9 mouse cellular contexts compared by ENCODE assay signal in the genomic region with DNA sequence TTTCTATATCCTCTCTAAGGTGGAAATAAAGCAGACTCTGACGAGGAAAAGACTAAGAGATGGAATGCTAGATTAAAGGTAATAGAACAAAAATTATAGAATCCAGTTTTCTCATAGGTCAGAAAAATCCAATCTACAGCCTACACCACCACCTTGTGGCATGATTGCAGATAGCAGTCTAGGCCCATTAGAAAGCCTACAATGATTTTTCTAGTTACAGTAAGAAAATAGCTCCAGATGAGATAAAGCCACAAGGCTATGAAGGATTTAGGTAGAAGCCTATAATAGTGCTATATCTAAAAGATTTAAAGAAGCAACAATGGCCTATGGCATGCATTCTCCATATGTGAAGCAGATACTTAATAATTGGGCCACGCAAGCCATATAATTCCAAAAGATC. TPM values are rescaled to one million over a fixed set of nuclear protein-coding genes. Genes with fewer than 3 reads are reported as not detected.
DNase-seq lines count a peak whose midpoint lies in the region; ATAC-seq and TF ChIP-seq lines count a peak whose summit lies in the region.
"Had no signal": no experiment of that assay in that cellular context is flagged by ENCODE, and none has a peak within 500 bp of the region (broad histone marks: within the 10 kb centered on the region; RNA-seq: fewer than 3 reads in every experiment).

No protein-coding gene starts in this region.

- no peak for TF ChIP-seq POLR2A in cortical plate, adult 2 months (IDR thresholded peaks at IDR 0.05; ENCODE audit: extremely low read depth, insufficient read depth, low read length)

- no peak overlapping the region for H3K27ac ChIP-seq in heart, postnatal 0 days (ENCODE audit: low read depth)
- no peak overlapping the region for H3K27ac ChIP-seq in heart, embryonic 11.5 days (ENCODE audit: low read depth, low read length)
- H3K27ac ChIP-seq in cortical plate, adult 2 months (ENCODE audit: insufficient read depth, low read length): no peak overlapping the region

- no peak overlapping the region for H3K4me3 ChIP-seq in heart, postnatal 0 days (ENCODE audit: low read depth, low read length)
- H3K4me3 ChIP-seq in heart, embryonic 11.5 days (ENCODE audit: low read depth, low read length): no peak overlapping the region
- no peak overlapping the region for H3K4me3 ChIP-seq in cortical plate, adult 2 months (ENCODE audit: insufficient read depth, low read length)

- H3K36me3 ChIP-seq in heart, postnatal 0 days (replicated peaks; ENCODE audit: control insufficient read depth, insufficient read depth, low read length): no peaks in the 10 kb centered on the region
- H3K36me3 ChIP-seq in heart, embryonic 11.5 days (ENCODE audit: control insufficient read depth, insufficient read depth, low read length): no peaks in the 10 kb centered on the region

- no peak for ATAC-seq in heart, postnatal 0 days (ENCODE audit: insufficient read depth, low read depth)
- no peak for ATAC-seq in heart, embryonic 11.5 days (replicated peaks; ENCODE audit: insufficient number of reproducible peaks, low FRiP score, low TSS enrichment)
- peak; percentile 78 for ATAC-seq in megakaryocyte progenitor cell, adult 5-6 weeks (replicated peaks; ENCODE audit: poor library complexity)
- ATAC-seq in erythroid progenitor cell, adult 5-6 weeks (replicated peaks; ENCODE audit: low FRiP score, poor library complexity, severe bottlenecking): no peak

- peak; percentile 40 for DNase-seq in heart, postnatal 0 days (ENCODE audit: low spot score)
- DNase-seq in urinary bladder, postnatal 14 days (ENCODE audit: low spot score): peak; percentile 32
- DNase-seq in urinary bladder, postnatal 36 days (ENCODE audit: low spot score in 2 of 2): no peak
- DNase-seq in kidney, postnatal 36 days: peak; percentile 11 to 59

- no peak overlapping the region for H3K9ac ChIP-seq in heart, postnatal 0 days (replicated peaks; ENCODE audit: low read depth, low read length)
- H3K9ac ChIP-seq in heart, embryonic 11.5 days (ENCODE audit: low read depth, low read length): no peak overlapping the region

- H3K4me2 ChIP-seq in heart, postnatal 0 days (ENCODE audit: low read depth, low read length): no peak overlapping the region
- H3K4me2 ChIP-seq in heart, embryonic 11.5 days: no peak overlapping the region

- 59% methylated on average over 2 of the region's 2 CpGs for WGBS in heart, postnatal 0 days
- WGBS in heart, embryonic 11.5 days (ENCODE audit: insufficient replicate concordance): 54% methylated on average over 2 of the region's 2 CpGs

- TF ChIP-seq CTCF in heart, postnatal 0 days (IDR thresholded peaks at IDR 0.05; ENCODE audit: low read depth): peak; percentile 76
- peak; percentile 56 for TF ChIP-seq CTCF in cortical plate, adult 2 months (IDR thresholded peaks at IDR 0.05; ENCODE audit: extremely low read depth, insufficient read depth, low read length)

- no peaks in the 10 kb centered on the region for H3K27me3 ChIP-seq in heart, postnatal 0 days (ENCODE audit: control insufficient read depth, insufficient read depth, low read length)
- H3K27me3 ChIP-seq in heart, embryonic 11.5 days (ENCODE audit: control insufficient read depth, insufficient read depth, low read length): no peaks in the 10 kb centered on the region

- TF ChIP-seq EP300 in heart, postnatal 0 days (IDR thresholded peaks at IDR 0.05; ENCODE audit: low read depth): no peak

- no peaks in the 10 kb centered on the region for H3K9me3 ChIP-seq in heart, postnatal 0 days (replicated peaks; ENCODE audit: control insufficient read depth, low read length)
- H3K9me3 ChIP-seq in heart, embryonic 11.5 days (replicated peaks; ENCODE audit: control insufficient read depth, low read length): no peaks in the 10 kb centered on the region

- no peaks in the 10 kb centered on the region for H3K4me1 ChIP-seq in heart, postnatal 0 days (ENCODE audit: control insufficient read depth, insufficient read depth)
- H3K4me1 ChIP-seq in heart, embryonic 11.5 days (ENCODE audit: control insufficient read depth, insufficient read depth, low read length): 0 out of 2 replicates have a peak, but pooled peaks cover 3% of the 10 kb centered on the region
- H3K4me1 ChIP-seq in cortical plate, adult 2 months (ENCODE audit: control insufficient read depth, insufficient read depth, low read length): no peaks in the 10 kb centered on the region

RNA-seq across cellular contexts. Expression of gene Nme8, which starts 13.6 kb away (rescaled TPM):
- not detected in 2 replicates for total RNA-seq in heart, postnatal 0 days (2014; rRNA removed; ENCODE audit: low replicate concordance)
- polyA plus RNA-seq in heart, postnatal 0 days (2015; fragmentation: Nextera tagmentation; extraction: Ambion mirVana): 2.8 and 3.0 TPM in 2 replicates
- not detected in 2 replicates for polyA plus RNA-seq in heart, embryonic 11.5 days (2014; fragmentation: Nextera tagmentation; extraction: Ambion mirVana)
- polyA plus RNA-seq in cortical plate, adult 2 months (2012; rRNA removed): not detected in 2 replicates
- not detected in 2 replicates for total RNA-seq in megakaryocyte progenitor cell, adult 5-6 weeks (2015)
- total RNA-seq in megakaryocyte progenitor cell, adult 5-6 weeks (2017): not detected in 2 replicates
- total RNA-seq in erythroid progenitor cell, adult 5-6 weeks (2015; ENCODE audit: low replicate concordance): not detected in 2 replicates
- total RNA-seq in erythroid progenitor cell, adult 5-6 weeks (2017; ENCODE audit: low replicate concordance): not detected in 2 replicates
- total RNA-seq: left cerebral cortex, adult 8-10 months had no signal

Comparison
In these comparisons a context has a peak if more than half of its experiments do, and no peak if none do; other contexts are left out.
1. DNase-seq: peak in heart, postnatal 0 days (single experiment), urinary bladder, postnatal 14 days (single experiment) and kidney, postnatal 36 days (2 of 2); none in urinary bladder, postnatal 36 days (0 of 2).